Mouse (Mus musculus): ENCODE measurements around the gene Mpp5. TPM values are rescaled to one million over a fixed set of nuclear protein-coding genes. Genes with fewer than 3 reads are reported as not detected.

Mpp5 gene
- polyA plus RNA-seq, 1 experiment from 2014 or later: 16.0 TPM

DNA sequence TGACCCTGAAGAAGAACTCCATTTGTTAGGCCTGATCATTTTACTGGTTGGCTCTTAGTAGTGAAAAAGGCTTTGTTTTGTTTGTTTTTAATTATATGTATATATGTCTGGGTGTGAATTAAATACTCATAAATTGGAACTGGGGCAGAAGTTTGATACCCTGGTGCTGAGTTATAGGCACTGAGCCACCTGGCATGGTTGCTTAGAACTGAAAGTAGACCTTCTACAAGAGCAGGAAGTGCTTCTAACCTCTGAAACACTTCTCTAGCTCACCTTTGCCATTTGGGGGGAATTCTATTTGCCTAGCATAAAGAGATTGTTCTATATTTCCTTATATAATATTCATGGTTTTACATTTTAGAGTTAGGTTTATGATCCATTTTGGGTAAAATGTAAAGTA is 13.3 kb downstream of the Mpp5 start:
- Histone ChIP-seq H3K27me3 (replicated peaks; ENCODE audit: control insufficient read depth, insufficient read depth, low read length) (no peaks in the 10 kb centered on the region), H3K9me3 (ENCODE audit: control insufficient read depth, low read length) (no peaks in the 10 kb centered on the region), H3K4me2 (ENCODE audit: low read length) (no peak overlapping the region), H3K4me1 (replicated peaks; ENCODE audit: control insufficient read depth, insufficient read depth, low read length) (no peaks in the 10 kb centered on the region), H3K9ac (replicated peaks; ENCODE audit: low read depth, low read length) (no peak overlapping the region), H3K27ac (ENCODE audit: low read length) (no peak overlapping the region), H3K4me3 (replicated peaks; ENCODE audit: low read length) (no peak overlapping the region), H3K36me3 (ENCODE audit: control insufficient read depth, insufficient read depth) (no peaks in the 10 kb centered on the region)
- no peak for ATAC-seq

- H3K4me3 ChIP-seq (replicated peaks; ENCODE audit: low read length): no peak overlapping the region
- no peak overlapping the region for H3K4me2 ChIP-seq (ENCODE audit: low read length)
- H3K36me3 ChIP-seq (ENCODE audit: control insufficient read depth, insufficient read depth): no peaks in the 10 kb centered on the region
- no peak for ATAC-seq
- no peaks in the 10 kb centered on the region for H3K9me3 ChIP-seq (ENCODE audit: control insufficient read depth, low read length)
- H3K4me1 ChIP-seq (replicated peaks; ENCODE audit: control insufficient read depth, insufficient read depth, low read length): no peaks in the 10 kb centered on the region
- no peak overlapping the region for H3K9ac ChIP-seq (replicated peaks; ENCODE audit: low read depth, low read length)
- H3K27ac ChIP-seq (ENCODE audit: low read length): no peak overlapping the region
- no peaks in the 10 kb centered on the region for H3K27me3 ChIP-seq (replicated peaks; ENCODE audit: control insufficient read depth, insufficient read depth, low read length)
- 81% methylated on average over 6 of the region's 6 CpGs for WGBS
Measured at GRCm38 (mm10) chr12:78769031-78769713, 20.5 kb downstream of the Mpp5 start.

DNA sequence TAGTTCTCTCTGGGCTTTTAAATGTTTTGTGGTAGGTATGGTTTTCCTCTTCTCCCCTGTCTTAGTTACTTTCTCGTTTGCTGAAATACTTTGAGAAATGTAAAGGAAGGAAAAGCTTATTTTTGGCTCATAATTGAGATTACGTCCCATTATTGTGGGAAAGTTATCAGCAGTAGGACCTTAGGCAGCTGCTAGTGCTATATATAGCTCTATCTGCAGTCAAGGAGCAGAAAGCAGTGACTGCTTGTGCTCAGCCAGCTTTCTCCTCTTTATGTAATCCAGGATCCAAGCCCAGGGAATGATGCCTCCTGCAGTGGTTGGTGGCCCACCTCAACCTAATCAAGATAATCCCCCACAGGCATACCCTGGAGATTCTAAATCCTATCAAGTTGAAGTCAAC is 24.5 kb downstream of the Mpp5 start:
- H3K9ac ChIP-seq (replicated peaks; ENCODE audit: low read depth, low read length): no peak overlapping the region
- no peaks in the 10 kb centered on the region for H3K4me1 ChIP-seq (replicated peaks; ENCODE audit: control insufficient read depth, insufficient read depth, low read length)
- no peak overlapping the region for H3K4me2 ChIP-seq (ENCODE audit: low read length)
- 84% methylated on average over 2 of the region's 2 CpGs for WGBS
- ATAC-seq: no peak
- H3K9me3 ChIP-seq (ENCODE audit: control insufficient read depth, low read length): no peaks in the 10 kb centered on the region
- no peaks in the 10 kb centered on the region for H3K27me3 ChIP-seq (replicated peaks; ENCODE audit: control insufficient read depth, insufficient read depth, low read length)
- H3K4me3 ChIP-seq (replicated peaks; ENCODE audit: low read length): no peak overlapping the region
- H3K27ac ChIP-seq (ENCODE audit: low read length): no peak overlapping the region
- no peaks in the 10 kb centered on the region for H3K36me3 ChIP-seq (ENCODE audit: control insufficient read depth, insufficient read depth)

- Histone ChIP-seq H3K9me3 (ENCODE audit: control insufficient read depth, low read length) (no peaks in the 10 kb centered on the region), H3K27ac (ENCODE audit: low read length) (no peak overlapping the region), H3K4me2 (ENCODE audit: low read length) (no peak overlapping the region), H3K4me3 (replicated peaks; ENCODE audit: low read length) (no peak overlapping the region), H3K27me3 (replicated peaks; ENCODE audit: control insufficient read depth, insufficient read depth, low read length) (no peaks in the 10 kb centered on the region), H3K36me3 (ENCODE audit: control insufficient read depth, insufficient read depth) (no peaks in the 10 kb centered on the region), H3K4me1 (replicated peaks; ENCODE audit: control insufficient read depth, insufficient read depth, low read length) (no peaks in the 10 kb centered on the region), H3K9ac (replicated peaks; ENCODE audit: low read depth, low read length) (no peak overlapping the region)
- ATAC-seq: 0 out of 2 replicates have a peak, but pooled peaks have one; percentile 31
- 3% methylated on average over 2 of the region's 2 CpGs for WGBS
Measured at GRCm38 (mm10) chr12:78777916-78778315, 29.2 kb downstream of the Mpp5 start.

DNA sequence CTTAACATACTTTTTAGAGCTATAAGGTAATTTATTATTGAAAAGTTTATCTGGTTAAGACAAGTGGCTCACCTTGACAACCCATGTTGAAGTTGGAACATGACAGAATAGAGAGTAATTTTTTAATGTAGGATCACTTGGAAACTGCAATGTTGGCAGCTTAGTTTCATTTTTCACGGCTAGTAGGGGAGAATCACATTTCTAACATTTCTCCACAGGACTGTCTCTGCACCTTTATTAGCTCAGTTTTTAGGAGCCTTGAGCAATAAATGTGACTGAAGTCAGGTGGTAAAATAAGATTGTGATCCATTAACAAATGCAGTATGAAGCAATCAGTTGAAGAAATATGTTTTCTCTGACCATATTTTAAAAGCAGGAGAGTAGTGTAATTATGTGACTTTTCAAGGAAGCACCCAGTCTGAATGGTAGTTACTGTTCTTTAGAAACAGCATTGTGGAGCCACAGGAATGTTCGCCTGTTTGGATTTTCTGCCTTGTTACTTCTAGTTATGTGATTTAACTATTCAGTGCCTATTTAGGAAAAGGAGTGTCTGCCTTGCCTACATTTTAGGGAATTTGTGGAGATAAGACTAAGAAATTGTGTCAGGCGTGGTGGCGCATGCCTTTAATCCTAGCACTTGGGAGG is 29.8 kb downstream of the Mpp5 start:
- Histone ChIP-seq H3K27ac (ENCODE audit: low read length) (no peak overlapping the region), H3K4me2 (ENCODE audit: low read length) (no peak overlapping the region)

GRCm38 (mm10) chr12:78788266-78788873 is 39.7 kb downstream of the Mpp5 start:
- Histone ChIP-seq H3K4me2 (ENCODE audit: low read length) (no peak overlapping the region), H3K9me3 (ENCODE audit: control insufficient read depth, low read length) (no peaks in the 10 kb centered on the region), H3K4me1 (replicated peaks; ENCODE audit: control insufficient read depth, insufficient read depth, low read length) (no peaks in the 10 kb centered on the region), H3K27me3 (replicated peaks; ENCODE audit: control insufficient read depth, insufficient read depth, low read length) (no peaks in the 10 kb centered on the region), H3K36me3 (ENCODE audit: control insufficient read depth, insufficient read depth) (no peaks in the 10 kb centered on the region), H3K27ac (ENCODE audit: low read length) (no peak overlapping the region), H3K4me3 (replicated peaks; ENCODE audit: low read length) (no peak overlapping the region), H3K9ac (replicated peaks; ENCODE audit: low read depth, low read length) (no peak overlapping the region)
- ATAC-seq: no peak
- 64% methylated on average over 3 of the region's 3 CpGs for WGBS

More for the DNA sequence above, 29.8 kb downstream of the Mpp5 start:
- Histone ChIP-seq H3K4me1 (replicated peaks; ENCODE audit: control insufficient read depth, insufficient read depth, low read length) (no peaks in the 10 kb centered on the region), H3K9ac (replicated peaks; ENCODE audit: low read depth, low read length) (no peak overlapping the region), H3K27me3 (replicated peaks; ENCODE audit: control insufficient read depth, insufficient read depth, low read length) (no peaks in the 10 kb centered on the region), H3K4me3 (replicated peaks; ENCODE audit: low read length) (no peak overlapping the region), H3K36me3 (ENCODE audit: control insufficient read depth, insufficient read depth) (no peaks in the 10 kb centered on the region), H3K9me3 (ENCODE audit: control insufficient read depth, low read length) (no peaks in the 10 kb centered on the region)
- WGBS: 43% methylated on average over 4 of the region's 4 CpGs
- no peak for ATAC-seq

- no peak overlapping the region for H3K27ac ChIP-seq (ENCODE audit: low read length)
- H3K4me2 ChIP-seq (ENCODE audit: low read length): no peak overlapping the region
- no peaks in the 10 kb centered on the region for H3K4me1 ChIP-seq (replicated peaks; ENCODE audit: control insufficient read depth, insufficient read depth, low read length)
- ATAC-seq: no peak
- H3K9ac ChIP-seq (replicated peaks; ENCODE audit: low read depth, low read length): no peak overlapping the region
- WGBS: 84% methylated on average over 2 of the region's 2 CpGs
- H3K9me3 ChIP-seq (ENCODE audit: control insufficient read depth, low read length): no peaks in the 10 kb centered on the region
- H3K4me3 ChIP-seq (replicated peaks; ENCODE audit: low read length): no peak overlapping the region
- H3K36me3 ChIP-seq (ENCODE audit: control insufficient read depth, insufficient read depth): no peaks in the 10 kb centered on the region
- H3K27me3 ChIP-seq (replicated peaks; ENCODE audit: control insufficient read depth, insufficient read depth, low read length): no peaks in the 10 kb centered on the region
Measured at GRCm38 (mm10) chr12:78790791-78791190, 42.1 kb downstream of the Mpp5 start.

DNA sequence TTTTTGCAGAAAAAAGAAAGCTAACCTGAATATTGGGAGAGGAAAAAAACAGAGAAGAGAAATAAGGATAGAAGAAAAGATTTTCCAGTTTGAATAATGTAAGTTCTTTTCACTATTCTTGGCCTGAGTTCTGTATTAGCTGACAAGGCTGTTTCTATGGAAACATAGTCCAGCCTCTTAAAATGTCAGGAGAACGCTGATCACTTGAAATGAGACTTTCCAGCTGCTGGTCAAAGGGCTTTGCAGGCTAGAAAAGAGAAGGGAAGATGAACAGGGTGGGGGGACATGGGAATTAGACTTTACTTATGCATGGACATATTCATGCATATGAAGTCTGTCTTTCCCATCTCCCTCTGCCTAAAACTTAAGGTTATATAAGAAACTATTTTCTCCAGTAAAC is 45.5 kb downstream of the Mpp5 start:
- Histone ChIP-seq H3K9me3 (ENCODE audit: control insufficient read depth, low read length) (no peaks in the 10 kb centered on the region), H3K36me3 (ENCODE audit: control insufficient read depth, insufficient read depth) (no peaks in the 10 kb centered on the region), H3K4me2 (ENCODE audit: low read length) (no peak overlapping the region), H3K27me3 (replicated peaks; ENCODE audit: control insufficient read depth, insufficient read depth, low read length) (no peaks in the 10 kb centered on the region), H3K4me3 (replicated peaks; ENCODE audit: low read length) (no peak overlapping the region), H3K4me1 (replicated peaks; ENCODE audit: control insufficient read depth, insufficient read depth, low read length) (no peaks in the 10 kb centered on the region), H3K9ac (replicated peaks; ENCODE audit: low read depth, low read length) (no peak overlapping the region), H3K27ac (ENCODE audit: low read length) (no peak overlapping the region)
- no peak for ATAC-seq
- WGBS: 13% methylated on average over 1 of the region's 1 CpGs

DNA sequence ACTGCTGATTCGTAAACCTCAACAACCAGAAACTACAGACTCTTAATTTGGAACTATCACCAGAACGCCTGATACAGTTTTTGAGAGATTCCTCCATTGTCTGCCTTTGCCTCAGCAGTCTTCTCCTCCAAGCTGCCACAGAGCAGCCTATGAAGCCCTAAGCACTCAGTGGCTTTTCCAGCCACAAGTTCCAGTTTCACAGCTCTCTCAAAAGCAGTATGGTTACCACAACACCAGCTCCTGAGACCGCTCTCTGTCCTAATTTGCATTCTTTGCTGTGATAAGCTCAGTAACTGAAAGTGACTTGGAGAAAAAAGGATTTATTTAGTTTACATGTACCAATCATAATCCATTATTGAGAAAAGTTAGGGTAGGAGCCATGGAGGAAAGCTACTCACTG is 51.3 kb downstream of the Mpp5 start:
- no peaks in the 10 kb centered on the region for H3K27me3 ChIP-seq (replicated peaks; ENCODE audit: control insufficient read depth, insufficient read depth, low read length)
- no peak for ATAC-seq
- H3K9ac ChIP-seq (replicated peaks; ENCODE audit: low read depth, low read length): no peak overlapping the region
- H3K9me3 ChIP-seq (ENCODE audit: control insufficient read depth, low read length): no peaks in the 10 kb centered on the region
- no peak overlapping the region for H3K4me3 ChIP-seq (replicated peaks; ENCODE audit: low read length)
- H3K4me1 ChIP-seq (replicated peaks; ENCODE audit: control insufficient read depth, insufficient read depth, low read length): no peaks in the 10 kb centered on the region
- 78% methylated on average over 3 of the region's 3 CpGs for WGBS
- no peaks in the 10 kb centered on the region for H3K36me3 ChIP-seq (ENCODE audit: control insufficient read depth, insufficient read depth)
- H3K27ac ChIP-seq (ENCODE audit: low read length): no peak overlapping the region
- no peak overlapping the region for H3K4me2 ChIP-seq (ENCODE audit: low read length)
